Mouse (Mus musculus) G1E (cell line): ENCODE data around the gene Carm1. TPM values are rescaled to one million over a fixed set of nuclear protein-coding genes. Genes with fewer than 3 reads are reported as not detected.

Experiments used
- ATAC-seq: 2 replicates; pipeline ENCODE4 v1.8.0; 2016; ENCODE audit warnings: mild to moderate bottlenecking; ENCODE audit not compliant: insufficient number of reproducible peaks, poor library complexity, low FRiP score, severe bottlenecking; ENCODE audit errors: extremely low read depth
- DNase-seq: peaks from one replicate; pipeline ENCODE4 v3.0.0; 2012; ENCODE audit warnings: low spot score
- H3K27me3 ChIP-seq: 2 replicates; pipeline ENCODE4 v1.6.1; 2012; ENCODE audit warnings: mild to moderate bottlenecking, low read length, inconsistent platforms; ENCODE audit not compliant: insufficient read depth
- H3K36me3 ChIP-seq: replicated peaks from 2 replicates; pipeline ENCODE3; 2012; ENCODE audit warnings: mild to moderate bottlenecking, inconsistent platforms
- H3K4me1 ChIP-seq: 2 replicates; pipeline ENCODE4 v1.6.1; 2012; ENCODE audit warnings: low read depth, low read length, inconsistent platforms, mixed read lengths; ENCODE audit not compliant: insufficient read depth
- H3K4me3 ChIP-seq: 2 replicates; pipeline ENCODE4 v1.5.1; 2012; ENCODE audit warnings: low read depth, mild to moderate bottlenecking, inconsistent platforms, low read length, moderate library complexity, mixed read lengths
- H3K9me3 ChIP-seq: replicated peaks from 2 replicates; pipeline ENCODE4 v1.6.1; 2012; ENCODE audit warnings: inconsistent platforms
- CTCF ChIP-seq: IDR thresholded peaks from 2 replicates; pipeline ENCODE4 v1.5.1; 2012; ENCODE audit warnings: low read depth, low read length, inconsistent platforms, mixed read lengths
- GATA1 ChIP-seq: IDR thresholded peaks from 2 replicates; pipeline ENCODE4 v1.6.1; 2012; ENCODE audit warnings: borderline replicate concordance, low read length, inconsistent platforms, mixed read lengths
- GATA2 ChIP-seq: IDR thresholded peaks from 2 replicates; pipeline ENCODE4 v1.6.1; 2012; ENCODE audit warnings: low read depth, low read length, inconsistent platforms, borderline replicate concordance
- POLR2AphosphoS5 ChIP-seq: IDR thresholded peaks from 2 replicates; pipeline ENCODE4 v1.6.1; 2012; ENCODE audit warnings: low read depth, low read length, inconsistent platforms; ENCODE audit not compliant: insufficient replicate concordance
- TAL1 ChIP-seq: conservative IDR thresholded peaks from 2 replicates; pipeline ENCODE4 v1.6.1; 2012; ENCODE audit warnings: low read depth, low read length, inconsistent platforms, mixed read lengths
- polyA plus RNA-seq: library from polyadenylated mRNA; stranded (reverse); fragments of >175 nt; gene quantifications from 2 replicates; pipeline ENCODE4 v1.2.3, GENCODE M21; 2012
- total RNA-seq, 2 experiments: library from RNA; stranded (forward) in 1 of 2; stranded (reverse) in 1 of 2; fragments of 200-1000 nt in 1 of 2; fragments of >200 nt in 1 of 2; fragmentation: Nextera tagmentation in 1 of 2; gene quantifications; 2 replicates each; pipeline ENCODE4 v1.2.3; 2014 to 2017

Gene Carm1
- total and polyA plus RNA-seq, 3 experiments, result 12.5 to 143 (median 71.9) TPM

- Histone ChIP-seq H3K4me1 (peaks cover 6% of the 10 kb centered on the region; the same call in 1 of the 2 replicates), H3K9me3 (no peaks in the 10 kb centered on the region), H3K36me3 (peaks cover 27% of the 10 kb centered on the region), H3K27me3 (0 out of 2 replicates have a peak, but pooled peaks cover 2% of the 10 kb centered on the region), H3K4me3 (no peak overlapping the region)
- DNase-seq, result peak; percentile 51
- peak; percentile 15; the same call in 1 of the 2 replicates for ATAC-seq
- peak; percentile 77 for TF ChIP-seq CTCF
- no peak for TF ChIP-seq GATA2
- no peak for TF ChIP-seq TAL1
These were observed 55.2 kb downstream of the Carm1 start for GRCm38 (mm10) chr9:21601722-21602399.

- TF ChIP-seq GATA1 (no peak), POLR2AphosphoS5 (no peak), GATA2 (no peak), CTCF (no peak), TAL1 (no peak)
- H3K27me3 ChIP-seq, result peaks cover 4% of the 10 kb centered on the region; the same call in 1 of the 2 replicates
- H3K4me1 ChIP-seq, result peaks cover 8% of the 10 kb centered on the region
- no peak for DNase-seq
- no peak for ATAC-seq
- H3K36me3 ChIP-seq, result peaks cover 11% of the 10 kb centered on the region
- no peak overlapping the region for H3K4me3 ChIP-seq
- H3K9me3 ChIP-seq, result no peaks in the 10 kb centered on the region
These were observed 57.4 kb downstream of the Carm1 start for GRCm38 (mm10) chr9:21604119-21604518.

- TF ChIP-seq TAL1 (no peak), GATA2 (no peak), GATA1 (no peak), POLR2AphosphoS5 (no peak), CTCF (no peak)
- H3K9me3 ChIP-seq, result no peaks in the 10 kb centered on the region
- H3K36me3 ChIP-seq, result no peaks in the 10 kb centered on the region
- H3K4me1 ChIP-seq, result peaks cover 8% of the 10 kb centered on the region
- H3K4me3 ChIP-seq, result no peak overlapping the region
- no peak for ATAC-seq
- H3K27me3 ChIP-seq, result peaks cover 4% of the 10 kb centered on the region; the same call in 1 of the 2 replicates
- no peak for DNase-seq
These were observed 59.2 kb downstream of the Carm1 start for GRCm38 (mm10) chr9:21605865-21606264.

- Histone ChIP-seq H3K9me3 (no peaks in the 10 kb centered on the region), H3K27me3 (peaks cover 4% of the 10 kb centered on the region; the same call in 1 of the 2 replicates), H3K36me3 (no peaks in the 10 kb centered on the region), H3K4me3 (no peak overlapping the region), H3K4me1 (peaks cover 8% of the 10 kb centered on the region)
- ATAC-seq, result no peak
- DNase-seq, result no peak
- TF ChIP-seq CTCF, result no peak
- TF ChIP-seq POLR2AphosphoS5, result no peak
- TF ChIP-seq GATA2, result no peak
These were observed 60.0 kb downstream of the Carm1 start for GRCm38 (mm10) chr9:21606648-21607047.

GRCm38 (mm10) chr9:21609861-21610260 lies 63.2 kb downstream of the Carm1 start:
- ATAC-seq (no peak), DNase-seq (no peak)
- Histone ChIP-seq H3K9me3 (no peaks in the 10 kb centered on the region), H3K36me3 (peaks cover 2% of the 10 kb centered on the region), H3K4me1 (peaks cover 18% of the 10 kb centered on the region), H3K27me3 (peaks cover 4% of the 10 kb centered on the region; the same call in 1 of the 2 replicates), H3K4me3 (no peak overlapping the region)
- TF ChIP-seq GATA2 (no peak), CTCF (no peak), TAL1 (no peak), GATA1 (no peak), POLR2AphosphoS5 (no peak)

GRCm38 (mm10) chr9:21614864-21615616 lies 68.3 kb downstream of the Carm1 start:
- ATAC-seq (no peak), DNase-seq (no peak)
- TF ChIP-seq TAL1, result no peak
- Histone ChIP-seq H3K36me3 (peaks cover 17% of the 10 kb centered on the region), H3K4me1 (peaks cover 35% of the 10 kb centered on the region), H3K4me3 (peak overlapping the region; percentile 79), H3K27me3 (no peaks in the 10 kb centered on the region), H3K9me3 (no peaks in the 10 kb centered on the region)
